Mouse (Mus musculus): Measurements from ENCODE around the gene Vgll4. TPM values are rescaled to one million over a fixed set of nuclear protein-coding genes. Genes with fewer than 3 reads are reported as not detected.
"Not testable (repeated sequence)": the region's sequence is repeated elsewhere in the genome, so short reads cannot be mapped to it uniquely, and the experiment has no call there.

Vgll4 gene
- polyA plus RNA-seq, 1 experiment from 2014 or later = 76.8 TPM

GRCm38 (mm10) chr6:114891272-114891671 is 78.5 kb downstream of the Vgll4 start:
- DNase-seq (ENCODE audit: low spot score) = no peak
- Histone ChIP-seq H3K27me3 (ENCODE audit: insufficient read depth, poor library complexity, severe bottlenecking) (no peaks in the 10 kb centered on the region), H3K4me1 (peaks cover 89% of the 10 kb centered on the region), H3K9me3 (no peaks in the 10 kb centered on the region), H3K27ac (peak overlapping the region; percentile 22), H3K4me3 (no peak overlapping the region), H3K36me3 (peaks cover 31% of the 10 kb centered on the region)
- 91% methylated on average over 12 of the region's 12 CpGs for WGBS

- Histone ChIP-seq H3K36me3 (peaks cover 31% of the 10 kb centered on the region), H3K27me3 (ENCODE audit: insufficient read depth, poor library complexity, severe bottlenecking) (no peaks in the 10 kb centered on the region), H3K4me3 (no peak overlapping the region), H3K27ac (peak overlapping the region; percentile 75), H3K9me3 (no peaks in the 10 kb centered on the region), H3K4me1 (peaks cover 91% of the 10 kb centered on the region)
- WGBS = 44% methylated on average over 19 of the region's 19 CpGs
- DNase-seq (ENCODE audit: low spot score) = no peak
Observed at GRCm38 (mm10) chr6:114890411-114891115, 79.2 kb downstream of the Vgll4 start.

- H3K9me3 ChIP-seq; H3K27ac ChIP-seq; H3K4me3 ChIP-seq; H3K27me3 ChIP-seq (ENCODE audit: insufficient read depth, poor library complexity, severe bottlenecking); DNase-seq (ENCODE audit: low spot score): not testable (repeated sequence)
- peaks cover 91% of the 10 kb centered on the region for H3K4me1 ChIP-seq
- WGBS = 79% methylated on average over 3 of the region's 3 CpGs
- H3K36me3 ChIP-seq = peaks cover 26% of the 10 kb centered on the region
Observed at GRCm38 (mm10) chr6:114889971-114890370, 79.8 kb downstream of the Vgll4 start.

GRCm38 (mm10) chr6:114888922-114889321 is 80.9 kb downstream of the Vgll4 start:
- H3K4me1 ChIP-seq = peaks cover 91% of the 10 kb centered on the region
- H3K9me3 ChIP-seq = no peaks in the 10 kb centered on the region
- peak; percentile 95 for DNase-seq (ENCODE audit: low spot score)
- H3K27me3 ChIP-seq (ENCODE audit: insufficient read depth, poor library complexity, severe bottlenecking) = no peaks in the 10 kb centered on the region
- 13% methylated on average over 13 of the region's 13 CpGs for WGBS
- peak overlapping the region; percentile 15; the same call in 1 of the 2 replicates for H3K4me3 ChIP-seq
- peak overlapping the region; percentile 71 for H3K27ac ChIP-seq
- H3K36me3 ChIP-seq = peaks cover 34% of the 10 kb centered on the region

GRCm38 (mm10) chr6:114886504-114887361 is 83.1 kb downstream of the Vgll4 start:
- Histone ChIP-seq H3K27me3 (ENCODE audit: insufficient read depth, poor library complexity, severe bottlenecking) (no peaks in the 10 kb centered on the region), H3K4me1 (peaks cover 91% of the 10 kb centered on the region), H3K9me3 (no peaks in the 10 kb centered on the region), H3K36me3 (peaks cover 34% of the 10 kb centered on the region), H3K27ac (peak overlapping the region; percentile 30; the same call in 1 of the 2 replicates), H3K4me3 (no peak overlapping the region)
- DNase-seq (ENCODE audit: low spot score) = no peak
- 72% methylated on average over 11 of the region's 11 CpGs for WGBS

- H3K4me3 ChIP-seq = no peak overlapping the region
- no peaks in the 10 kb centered on the region for H3K27me3 ChIP-seq (ENCODE audit: insufficient read depth, poor library complexity, severe bottlenecking)
- 91% methylated on average over 6 of the region's 6 CpGs for WGBS
- peaks cover 92% of the 10 kb centered on the region for H3K4me1 ChIP-seq
- peak; percentile 74 for DNase-seq (ENCODE audit: low spot score)
- H3K9me3 ChIP-seq = no peaks in the 10 kb centered on the region
- peak overlapping the region; percentile 24; the same call in 1 of the 2 replicates for H3K27ac ChIP-seq
- peaks cover 34% of the 10 kb centered on the region for H3K36me3 ChIP-seq
Observed at GRCm38 (mm10) chr6:114886012-114886411, 83.8 kb downstream of the Vgll4 start.

GRCm38 (mm10) chr6:114885129-114885528 is 84.7 kb downstream of the Vgll4 start:
- WGBS = 78% methylated on average over 5 of the region's 5 CpGs
- Histone ChIP-seq H3K36me3 (peaks cover 28% of the 10 kb centered on the region), H3K9me3 (no peaks in the 10 kb centered on the region), H3K4me1 (peaks cover 92% of the 10 kb centered on the region), H3K27me3 (ENCODE audit: insufficient read depth, poor library complexity, severe bottlenecking) (no peaks in the 10 kb centered on the region), H3K4me3 (no peak overlapping the region), H3K27ac (peak overlapping the region; percentile 89)
- DNase-seq (ENCODE audit: low spot score) = peak; percentile 64

GRCm38 (mm10) chr6:114883261-114883740 is 86.5 kb downstream of the Vgll4 start:
- 6% methylated on average over 9 of the region's 9 CpGs for WGBS
- DNase-seq (ENCODE audit: low spot score) = peak; percentile 94
- peaks cover 95% of the 10 kb centered on the region for H3K4me1 ChIP-seq
- H3K4me3 ChIP-seq = peak overlapping the region; percentile 19; the same call in 1 of the 2 replicates
- H3K27me3 ChIP-seq (ENCODE audit: insufficient read depth, poor library complexity, severe bottlenecking) = no peaks in the 10 kb centered on the region
- H3K36me3 ChIP-seq = peaks cover 26% of the 10 kb centered on the region
- no peaks in the 10 kb centered on the region for H3K9me3 ChIP-seq
- H3K27ac ChIP-seq = peak overlapping the region; percentile 89

- peaks cover 95% of the 10 kb centered on the region for H3K4me1 ChIP-seq
- H3K27me3 ChIP-seq (ENCODE audit: insufficient read depth, poor library complexity, severe bottlenecking) = no peaks in the 10 kb centered on the region
- peak; percentile 74 for DNase-seq (ENCODE audit: low spot score)
- peak overlapping the region; percentile 89 for H3K27ac ChIP-seq
- H3K4me3 ChIP-seq = 0 out of 2 replicates have a peak overlapping the region, but pooled peaks have one; percentile 19
- WGBS = 35% methylated on average over 7 of the region's 7 CpGs
- peaks cover 22% of the 10 kb centered on the region for H3K36me3 ChIP-seq
- no peaks in the 10 kb centered on the region for H3K9me3 ChIP-seq
Observed at GRCm38 (mm10) chr6:114882675-114883074, 87.1 kb downstream of the Vgll4 start.

GRCm38 (mm10) chr6:114882212-114882611 is 87.6 kb downstream of the Vgll4 start:
- Histone ChIP-seq H3K4me3 (0 out of 2 replicates have a peak overlapping the region, but pooled peaks have one; percentile 19), H3K27me3 (ENCODE audit: insufficient read depth, poor library complexity, severe bottlenecking) (no peaks in the 10 kb centered on the region), H3K36me3 (peaks cover 22% of the 10 kb centered on the region), H3K9me3 (no peaks in the 10 kb centered on the region), H3K27ac (peak overlapping the region; percentile 89), H3K4me1 (peaks cover 96% of the 10 kb centered on the region)
- peak; percentile 71 for DNase-seq (ENCODE audit: low spot score)
- WGBS = 55% methylated on average over 5 of the region's 5 CpGs

GRCm38 (mm10) chr6:114880798-114881197 is 89.0 kb downstream of the Vgll4 start:
- H3K27me3 ChIP-seq (ENCODE audit: insufficient read depth, poor library complexity, severe bottlenecking) = no peaks in the 10 kb centered on the region
- peaks cover 10% of the 10 kb centered on the region for H3K36me3 ChIP-seq
- peaks cover 96% of the 10 kb centered on the region for H3K4me1 ChIP-seq
- H3K9me3 ChIP-seq = no peaks in the 10 kb centered on the region
- DNase-seq (ENCODE audit: low spot score) = peak; percentile 66
- no peak overlapping the region for H3K4me3 ChIP-seq
- peak overlapping the region; percentile 56 for H3K27ac ChIP-seq
- 33% methylated on average over 4 of the region's 4 CpGs for WGBS

GRCm38 (mm10) chr6:114878841-114879520 is 90.8 kb downstream of the Vgll4 start:
- Histone ChIP-seq H3K27me3 (ENCODE audit: insufficient read depth, poor library complexity, severe bottlenecking) (no peaks in the 10 kb centered on the region), H3K27ac (peak overlapping the region; percentile 75), H3K9me3 (no peaks in the 10 kb centered on the region), H3K4me1 (peaks cover 100% of the 10 kb centered on the region), H3K4me3 (no peak overlapping the region), H3K36me3 (no peaks in the 10 kb centered on the region)
- WGBS = 79% methylated on average over 19 of the region's 19 CpGs
- no peak for DNase-seq (ENCODE audit: low spot score)
